Mouse (Mus musculus): ENCODE data around the gene Rffl. TPM values are rescaled to one million over a fixed set of nuclear protein-coding genes. Genes with fewer than 3 reads are reported as not detected.
A peak's percentile ranks its signal among the peaks of the same experiment; 100 is the strongest.

Rffl gene
- polyA plus RNA-seq, 1 experiment from 2014 or later, result 8.9 TPM

DNA sequence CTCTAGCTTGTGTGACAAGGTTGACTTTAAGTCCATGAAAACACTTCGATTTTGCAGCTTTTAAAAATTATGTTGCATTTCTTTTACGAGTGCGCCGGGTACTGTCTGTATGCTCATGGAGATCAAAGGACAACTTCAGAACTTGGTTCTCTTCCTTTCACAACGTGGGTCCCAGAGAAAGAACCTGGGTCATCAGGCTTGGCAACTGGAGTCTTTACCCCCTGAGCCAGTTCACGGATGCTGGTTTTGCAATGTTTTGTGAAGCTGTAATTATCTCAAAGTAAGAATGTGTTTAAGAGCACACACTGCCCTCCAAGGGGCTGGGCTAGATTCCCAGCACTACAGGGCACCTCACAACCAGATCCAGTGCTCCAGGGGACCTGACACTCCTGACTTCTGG, 16.9 kb downstream of the Rffl start:
- Histone ChIP-seq H3K4me3 (ENCODE audit: low read depth, low read length) (no peak overlapping the region), H3K36me3 (ENCODE audit: control insufficient read depth, insufficient read depth, low read length) (no peaks in the 10 kb centered on the region), H3K4me2 (no peak overlapping the region), H3K9me3 (ENCODE audit: control insufficient read depth, low read length) (no peaks in the 10 kb centered on the region), H3K4me1 (ENCODE audit: control insufficient read depth, insufficient read depth, low read length) (no peaks in the 10 kb centered on the region), H3K9ac (ENCODE audit: low read length) (no peak overlapping the region), H3K27ac (ENCODE audit: low read depth, low read length) (no peak overlapping the region), H3K27me3 (ENCODE audit: control insufficient read depth, insufficient read depth, low read length) (no peaks in the 10 kb centered on the region)
- ATAC-seq (ENCODE audit: low FRiP score), result no peak
- 90% methylated on average over 6 of the region's 6 CpGs for WGBS
- DNase-seq (ENCODE audit: low spot score, missing footprints), result no peak

DNA sequence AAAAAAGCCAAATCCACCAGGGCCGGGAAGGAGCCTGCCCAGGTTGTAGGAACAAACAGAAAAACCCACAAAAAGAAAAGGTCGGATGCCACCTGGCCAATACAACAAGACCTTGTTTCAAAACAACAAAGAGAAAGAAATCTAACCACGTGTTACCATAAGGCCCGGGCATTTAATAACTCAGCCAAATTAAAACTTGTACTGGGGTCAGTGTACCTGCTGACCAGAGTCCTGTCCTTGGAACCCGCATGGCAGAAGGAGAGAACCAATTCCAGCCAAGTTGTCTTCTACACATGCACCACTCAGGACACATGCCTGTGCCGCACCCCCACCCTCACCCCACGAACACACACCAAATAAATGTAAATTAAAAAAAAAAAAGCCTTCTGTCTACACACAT, 18.1 kb downstream of the Rffl start:
- Histone ChIP-seq H3K4me3 (ENCODE audit: low read depth, low read length) (no peak overlapping the region), H3K9me3 (ENCODE audit: control insufficient read depth, low read length) (no peaks in the 10 kb centered on the region), H3K9ac (ENCODE audit: low read length) (no peak overlapping the region), H3K27me3 (ENCODE audit: control insufficient read depth, insufficient read depth, low read length) (no peaks in the 10 kb centered on the region), H3K36me3 (ENCODE audit: control insufficient read depth, insufficient read depth, low read length) (no peaks in the 10 kb centered on the region), H3K27ac (ENCODE audit: low read depth, low read length) (no peak overlapping the region), H3K4me2 (no peak overlapping the region), H3K4me1 (ENCODE audit: control insufficient read depth, insufficient read depth, low read length) (no peaks in the 10 kb centered on the region)
- ATAC-seq (ENCODE audit: low FRiP score) (no peak), DNase-seq (ENCODE audit: low spot score, missing footprints) (no peak)
- 92% methylated on average over 7 of the region's 7 CpGs for WGBS

DNA sequence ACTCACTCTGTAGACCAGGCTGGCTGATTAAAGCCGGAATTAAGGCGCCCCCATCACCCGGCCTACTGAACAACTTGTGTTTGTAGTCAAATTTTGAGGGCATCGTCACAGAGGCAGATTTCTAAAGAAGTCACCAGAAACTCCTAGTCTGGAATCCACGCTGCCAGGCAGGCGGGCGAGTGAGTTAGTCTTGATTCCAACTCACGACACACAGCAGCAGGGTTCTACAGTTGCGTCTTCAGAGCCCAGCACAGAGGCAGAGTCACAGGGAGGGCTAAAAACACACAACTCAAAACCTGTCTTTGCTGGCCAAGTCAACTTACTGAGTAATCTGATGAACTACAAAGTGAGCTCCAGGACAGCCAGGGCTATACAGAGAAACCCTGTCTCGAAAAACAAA, 18.5 kb downstream of the Rffl start:
- H3K4me1 ChIP-seq (ENCODE audit: control insufficient read depth, insufficient read depth, low read length), result 0 out of 2 replicates have a peak, but pooled peaks cover 2% of the 10 kb centered on the region
- no peak overlapping the region for H3K9ac ChIP-seq (ENCODE audit: low read length)
- WGBS, result 85% methylated on average over 10 of the region's 10 CpGs
- H3K27me3 ChIP-seq (ENCODE audit: control insufficient read depth, insufficient read depth, low read length), result no peaks in the 10 kb centered on the region
- no peak overlapping the region for H3K4me2 ChIP-seq
- DNase-seq (ENCODE audit: low spot score, missing footprints) (peak; percentile 81), ATAC-seq (ENCODE audit: low FRiP score) (no peak)
- H3K4me3 ChIP-seq (ENCODE audit: low read depth, low read length), result no peak overlapping the region
- H3K27ac ChIP-seq (ENCODE audit: low read depth, low read length), result no peak overlapping the region
- no peaks in the 10 kb centered on the region for H3K9me3 ChIP-seq (ENCODE audit: control insufficient read depth, low read length)
- H3K36me3 ChIP-seq (ENCODE audit: control insufficient read depth, insufficient read depth, low read length), result no peaks in the 10 kb centered on the region

DNA sequence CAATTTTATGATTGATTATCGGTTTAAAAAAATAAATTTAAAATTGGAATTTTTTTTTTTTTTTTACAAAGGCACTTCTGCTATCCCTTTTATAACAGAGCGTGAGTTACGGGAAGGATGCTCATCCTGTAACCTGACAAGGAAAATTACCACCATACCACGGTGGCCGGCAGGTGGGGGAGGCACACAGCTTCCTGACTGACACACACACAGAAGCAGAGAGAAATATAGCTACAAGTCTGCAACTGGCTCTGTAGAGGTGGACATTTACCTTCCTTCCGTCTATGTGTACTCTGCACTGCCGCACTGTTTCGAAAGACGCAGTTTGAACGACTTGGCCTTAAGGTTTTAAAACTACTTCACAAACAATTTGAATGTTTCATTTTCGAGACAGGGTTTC, 18.9 kb downstream of the Rffl start:
- H3K4me2 ChIP-seq, result no peak overlapping the region
- WGBS, result 89% methylated on average over 11 of the region's 11 CpGs
- DNase-seq (ENCODE audit: low spot score, missing footprints) (no peak), ATAC-seq (ENCODE audit: low FRiP score) (no peak)
- no peak overlapping the region for H3K27ac ChIP-seq (ENCODE audit: low read depth, low read length)
- no peaks in the 10 kb centered on the region for H3K27me3 ChIP-seq (ENCODE audit: control insufficient read depth, insufficient read depth, low read length)
- 0 out of 2 replicates have a peak, but pooled peaks cover 2% of the 10 kb centered on the region for H3K4me1 ChIP-seq (ENCODE audit: control insufficient read depth, insufficient read depth, low read length)
- no peak overlapping the region for H3K9ac ChIP-seq (ENCODE audit: low read length)
- H3K36me3 ChIP-seq (ENCODE audit: control insufficient read depth, insufficient read depth, low read length), result no peaks in the 10 kb centered on the region
- H3K4me3 ChIP-seq (ENCODE audit: low read depth, low read length), result no peak overlapping the region
- no peaks in the 10 kb centered on the region for H3K9me3 ChIP-seq (ENCODE audit: control insufficient read depth, low read length)

DNA sequence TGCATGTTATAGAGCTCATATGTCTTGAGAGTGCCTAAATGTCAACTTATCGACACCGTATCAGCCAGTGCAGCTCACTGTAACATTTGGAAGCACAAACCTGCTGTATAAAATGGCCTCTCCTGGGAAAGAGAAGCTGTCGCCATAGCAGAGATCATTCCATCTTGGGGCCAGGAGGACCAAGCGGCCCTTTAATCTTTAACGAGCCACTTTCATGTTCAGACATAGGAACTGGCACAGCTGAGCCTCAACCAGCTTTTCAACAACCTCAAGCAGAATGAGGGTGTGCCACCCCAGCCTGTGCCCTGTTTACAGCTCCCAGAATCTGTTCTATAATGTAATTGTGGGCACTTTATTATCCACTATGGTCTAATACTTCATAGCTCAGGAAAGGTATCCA, 20.8 kb downstream of the Rffl start:
- H3K27me3 ChIP-seq (ENCODE audit: control insufficient read depth, insufficient read depth, low read length), result no peaks in the 10 kb centered on the region
- ATAC-seq (ENCODE audit: low FRiP score), result no peak
- H3K36me3 ChIP-seq (ENCODE audit: control insufficient read depth, insufficient read depth, low read length), result no peaks in the 10 kb centered on the region
- no peaks in the 10 kb centered on the region for H3K9me3 ChIP-seq (ENCODE audit: control insufficient read depth, low read length)
- DNase-seq (ENCODE audit: low spot score, missing footprints), result no peak
- H3K27ac ChIP-seq (ENCODE audit: low read depth, low read length), result no peak overlapping the region
- no peak overlapping the region for H3K4me3 ChIP-seq (ENCODE audit: low read depth, low read length)
- H3K4me1 ChIP-seq (ENCODE audit: control insufficient read depth, insufficient read depth, low read length), result peaks cover 5% of the 10 kb centered on the region; the same call in 1 of the 2 replicates
- H3K4me2 ChIP-seq, result no peak overlapping the region
- H3K9ac ChIP-seq (ENCODE audit: low read length), result no peak overlapping the region
- 75% methylated on average over 5 of the region's 5 CpGs for WGBS

DNA sequence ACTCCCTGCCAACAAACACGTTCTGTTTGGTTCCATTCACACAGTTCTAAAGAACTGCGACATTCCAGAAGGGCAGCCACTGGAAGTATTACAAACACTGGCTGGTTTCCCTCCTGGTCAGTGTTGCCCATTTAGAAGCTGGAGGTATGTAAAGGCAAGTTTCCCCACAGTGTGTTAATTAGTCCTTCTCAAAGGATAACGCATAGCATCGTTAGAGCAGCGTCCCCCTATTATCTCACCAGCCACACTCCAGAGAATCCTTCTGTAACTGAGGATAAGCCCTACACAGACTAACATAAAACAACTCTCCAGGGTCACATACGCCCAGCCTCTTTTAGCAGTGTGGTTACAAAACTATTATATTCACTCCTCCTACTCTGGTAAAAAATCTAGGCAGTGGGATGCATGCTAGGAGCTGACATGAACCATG, 23.4 kb downstream of the Rffl start:
- Histone ChIP-seq H3K4me2 (no peak overlapping the region), H3K9me3 (ENCODE audit: control insufficient read depth, low read length) (no peaks in the 10 kb centered on the region), H3K4me3 (ENCODE audit: low read depth, low read length) (no peak overlapping the region), H3K27me3 (ENCODE audit: control insufficient read depth, insufficient read depth, low read length) (no peaks in the 10 kb centered on the region), H3K27ac (ENCODE audit: low read depth, low read length) (no peak overlapping the region), H3K9ac (ENCODE audit: low read length) (no peak overlapping the region), H3K36me3 (ENCODE audit: control insufficient read depth, insufficient read depth, low read length) (no peaks in the 10 kb centered on the region), H3K4me1 (ENCODE audit: control insufficient read depth, insufficient read depth, low read length) (peaks cover 5% of the 10 kb centered on the region; the same call in 1 of the 2 replicates)
- peak; percentile 73 for DNase-seq (ENCODE audit: low spot score, missing footprints)
- no peak for ATAC-seq (ENCODE audit: low FRiP score)
- WGBS, result 28% methylated on average over 6 of the region's 6 CpGs

DNA sequence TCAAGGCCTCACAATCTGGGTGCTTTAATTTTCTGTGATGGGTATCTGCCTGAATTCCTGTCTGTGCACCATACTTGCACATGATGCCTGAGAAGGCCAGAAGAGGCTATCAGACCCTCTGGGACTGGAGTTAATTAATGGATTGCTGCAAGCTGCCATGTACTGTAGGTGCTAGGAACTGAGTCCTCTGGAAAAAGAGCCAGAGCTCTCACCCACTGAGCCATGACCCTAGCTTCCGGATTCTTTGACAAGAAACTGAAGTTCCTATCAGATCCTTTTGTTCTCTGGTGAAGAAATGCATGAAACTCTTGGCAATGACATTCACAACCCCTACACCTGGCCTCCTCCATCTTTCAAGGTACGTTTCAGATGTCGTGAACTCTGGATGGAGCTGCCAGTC, 24.1 kb downstream of the Rffl start:
- no peak overlapping the region for H3K27ac ChIP-seq (ENCODE audit: low read depth, low read length)
- H3K9me3 ChIP-seq (ENCODE audit: control insufficient read depth, low read length), result no peaks in the 10 kb centered on the region
- WGBS, result 70% methylated on average over 3 of the region's 3 CpGs
- DNase-seq (ENCODE audit: low spot score, missing footprints) (peak; percentile 81), ATAC-seq (ENCODE audit: low FRiP score) (no peak)
- no peak overlapping the region for H3K9ac ChIP-seq (ENCODE audit: low read length)
- peaks cover 5% of the 10 kb centered on the region; the same call in 1 of the 2 replicates for H3K4me1 ChIP-seq (ENCODE audit: control insufficient read depth, insufficient read depth, low read length)
- no peaks in the 10 kb centered on the region for H3K36me3 ChIP-seq (ENCODE audit: control insufficient read depth, insufficient read depth, low read length)
- H3K27me3 ChIP-seq (ENCODE audit: control insufficient read depth, insufficient read depth, low read length), result no peaks in the 10 kb centered on the region
- no peak overlapping the region for H3K4me2 ChIP-seq
- no peak overlapping the region for H3K4me3 ChIP-seq (ENCODE audit: low read depth, low read length)

DNA sequence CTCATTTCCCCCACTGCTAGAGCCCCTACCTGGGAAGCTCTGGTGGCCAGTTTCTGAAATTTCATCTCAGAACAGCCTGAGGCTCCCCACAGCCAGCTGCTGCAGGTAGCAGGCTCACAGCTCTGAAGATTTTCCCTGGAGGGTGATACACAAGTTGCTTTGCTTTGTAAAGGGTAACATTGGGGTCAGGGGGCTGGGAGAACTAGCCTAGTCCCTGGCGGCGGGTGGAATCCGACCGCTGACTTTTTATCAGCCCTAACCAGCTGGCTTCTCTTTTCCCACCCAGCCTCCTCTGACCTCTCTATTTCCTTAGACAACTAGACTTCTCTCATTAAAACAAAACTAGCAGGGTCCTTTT, 25.0 kb downstream of the Rffl start:
- Histone ChIP-seq H3K27ac (ENCODE audit: low read depth, low read length) (no peak overlapping the region), H3K4me1 (ENCODE audit: control insufficient read depth, insufficient read depth, low read length) (peaks cover 5% of the 10 kb centered on the region; the same call in 1 of the 2 replicates), H3K4me3 (ENCODE audit: low read depth, low read length) (no peak overlapping the region), H3K36me3 (ENCODE audit: control insufficient read depth, insufficient read depth, low read length) (no peaks in the 10 kb centered on the region), H3K4me2 (0 out of 2 replicates have a peak overlapping the region, but pooled peaks have one; percentile 4), H3K9ac (ENCODE audit: low read length) (no peak overlapping the region), H3K27me3 (ENCODE audit: control insufficient read depth, insufficient read depth, low read length) (no peaks in the 10 kb centered on the region), H3K9me3 (ENCODE audit: control insufficient read depth, low read length) (no peaks in the 10 kb centered on the region)
- ATAC-seq (ENCODE audit: low FRiP score), result no peak
- 20% methylated on average over 4 of the region's 4 CpGs for WGBS
- peak; percentile 86 for DNase-seq (ENCODE audit: low spot score, missing footprints)

DNA sequence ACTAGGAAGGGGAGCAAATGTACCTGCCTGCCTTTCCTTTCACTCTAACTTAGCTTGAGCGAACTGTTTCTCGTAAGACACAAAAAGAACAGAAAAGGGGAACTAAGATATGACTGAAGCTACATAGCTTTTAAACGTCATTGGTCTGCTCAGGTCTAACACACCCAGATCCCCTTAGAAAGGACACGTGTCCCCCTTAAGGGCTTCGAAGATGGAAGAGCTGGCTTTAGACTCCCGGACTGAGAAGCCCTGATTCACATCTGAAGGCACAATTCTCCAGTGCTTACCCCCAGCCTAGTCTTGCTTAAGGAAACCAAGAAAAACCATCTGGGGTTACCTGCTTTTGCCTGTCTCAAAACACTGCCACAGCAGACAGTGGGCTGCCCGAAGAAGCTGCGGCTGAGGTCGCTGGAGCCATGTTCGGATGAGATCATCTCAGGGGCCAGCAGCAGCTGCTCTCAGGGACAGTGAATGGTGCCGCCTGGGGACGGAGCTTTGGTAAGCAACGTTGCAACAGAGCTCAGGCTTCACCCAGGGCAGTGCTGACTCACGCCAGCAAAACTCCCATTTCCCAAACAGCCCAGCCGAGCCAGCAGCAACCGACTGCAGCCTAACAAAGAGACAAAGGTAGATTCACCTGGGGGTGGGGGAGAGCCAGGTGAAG, 25.5 kb downstream of the Rffl start:
- 28% methylated on average over 16 of the region's 16 CpGs for WGBS
- no peak overlapping the region for H3K27ac ChIP-seq (ENCODE audit: low read depth, low read length)
- H3K27me3 ChIP-seq (ENCODE audit: control insufficient read depth, insufficient read depth, low read length), result no peaks in the 10 kb centered on the region
- DNase-seq (ENCODE audit: low spot score, missing footprints) (peak; percentile 89), ATAC-seq (ENCODE audit: low FRiP score) (peak; percentile 74)
- 0 out of 2 replicates have a peak overlapping the region, but pooled peaks have one; percentile 4 for H3K4me2 ChIP-seq
- no peaks in the 10 kb centered on the region for H3K9me3 ChIP-seq (ENCODE audit: control insufficient read depth, low read length)
- peaks cover 5% of the 10 kb centered on the region; the same call in 1 of the 2 replicates for H3K4me1 ChIP-seq (ENCODE audit: control insufficient read depth, insufficient read depth, low read length)
- 0 out of 2 replicates have a peak overlapping the region, but pooled peaks have one; percentile 39 for H3K9ac ChIP-seq (ENCODE audit: low read length)
- H3K36me3 ChIP-seq (ENCODE audit: control insufficient read depth, insufficient read depth, low read length), result no peaks in the 10 kb centered on the region
- H3K4me3 ChIP-seq (ENCODE audit: low read depth, low read length), result no peak overlapping the region

All from midbrain, embryonic 11.5 days (tissue).